Mouse (Mus musculus): Measurements from ENCODE around the gene Sacs. TPM values are rescaled to one million over a fixed set of nuclear protein-coding genes. Genes with fewer than 3 reads are reported as not detected.

Gene Sacs
- polyA plus RNA-seq, 2 experiments = 1.5 to 1.9 TPM

DNA sequence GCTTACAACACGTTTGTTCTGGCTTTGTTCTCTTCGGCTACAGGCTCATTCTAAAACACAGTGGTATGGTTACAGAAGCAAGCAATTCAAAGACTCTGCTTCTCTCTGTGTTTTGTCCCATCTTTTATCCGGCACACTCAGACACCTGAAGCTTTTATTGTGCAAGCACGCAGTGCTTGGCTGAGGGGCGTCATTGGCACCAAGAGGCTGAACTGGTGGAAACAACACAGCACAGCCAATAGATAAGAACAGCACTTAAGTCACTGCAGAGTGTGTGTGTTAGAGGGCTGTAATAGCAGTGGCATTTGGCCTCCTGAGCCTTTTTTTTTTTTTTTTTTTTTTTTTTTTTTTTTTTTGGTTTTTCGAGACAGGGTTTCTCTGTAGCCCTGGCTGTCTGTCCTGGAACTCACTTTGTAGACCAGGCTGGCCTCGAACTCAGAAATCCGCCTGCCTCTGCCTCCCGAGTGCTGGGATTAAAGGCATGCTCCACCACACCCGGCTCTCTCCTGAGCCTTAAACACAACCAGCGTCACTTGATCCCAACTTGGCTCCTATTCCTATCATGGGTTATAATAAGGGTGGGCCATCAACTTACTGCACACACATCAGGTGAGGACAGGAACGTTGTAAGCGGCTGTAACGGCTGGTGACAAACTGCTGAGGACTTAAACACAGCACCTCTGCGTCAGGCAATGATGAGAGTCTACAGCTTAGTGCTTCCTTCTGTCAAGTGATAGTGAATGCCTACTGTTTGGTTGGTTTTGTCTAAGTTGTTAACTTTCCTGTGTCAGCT lies 114.5 kb downstream of the Sacs start:
- Histone ChIP-seq H3K4me3 (ENCODE audit: insufficient read depth in 1 of 2, low read depth in 2 of 2, low read length in 2 of 2) (no peak overlapping the region), H3K9me3 (ENCODE audit: control insufficient read depth, low read length) (no peaks in the 10 kb centered on the region), H3K27ac (no peak overlapping the region), H3K4me2 (ENCODE audit: low read depth) (no peak overlapping the region), H3K27me3 (ENCODE audit: control insufficient read depth, insufficient read depth, low read length) (no peaks in the 10 kb centered on the region), H3K36me3 (replicated peaks; ENCODE audit: control insufficient read depth, insufficient read depth, low read depth) (no peaks in the 10 kb centered on the region), H3K4me1 (replicated peaks; ENCODE audit: control insufficient read depth in 2 of 2, insufficient read depth in 2 of 2, low read length in 1 of 2) (no peaks in the 10 kb centered on the region; a peak in 1 of 4 replicates), H3K9ac (replicated peaks) (no peak overlapping the region)
- 67% methylated on average over 15 of the region's 15 CpGs for WGBS (ENCODE audit: insufficient replicate concordance)
- TF ChIP-seq CTCF (IDR thresholded peaks at IDR 0.05; ENCODE audit: low read depth) = no peak
- no peak for TF ChIP-seq EP300 (IDR thresholded peaks at IDR 0.05; ENCODE audit: low read depth)
- no peak for ATAC-seq (ENCODE audit: insufficient read depth)
- no peak for DNase-seq (ENCODE audit: low read depth in 3 of 3, low spot score in 3 of 3)

DNA sequence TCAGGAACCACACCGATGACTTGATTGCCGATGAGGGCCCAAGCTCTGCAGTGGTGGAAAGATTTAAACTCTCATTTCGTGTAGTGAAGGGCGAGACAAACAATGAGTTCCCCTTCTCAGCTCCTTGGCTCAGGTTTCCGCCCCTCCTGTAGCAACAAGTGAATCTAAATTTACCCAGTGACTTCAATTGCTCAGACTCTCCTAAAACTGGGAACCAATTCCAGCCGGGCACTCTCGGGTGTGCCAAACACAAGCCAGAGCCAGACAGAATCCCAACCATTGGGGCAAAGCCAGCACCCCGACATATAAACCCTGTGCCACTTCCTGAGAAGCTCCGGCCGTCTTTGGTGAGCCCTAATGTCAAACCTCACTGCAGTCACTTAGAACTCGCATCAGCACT lies 120.1 kb downstream of the Sacs start, which contains the start of gene Sgcg:
Sgcg (minus strand) TSS at position 139 of the 400 bp plus-strand sequence.
- no peaks in the 10 kb centered on the region for H3K27me3 ChIP-seq (ENCODE audit: control insufficient read depth, insufficient read depth, low read length)
- ATAC-seq (ENCODE audit: insufficient read depth) (no peak), DNase-seq (ENCODE audit: low read depth in 3 of 3, low spot score in 3 of 3) (no peak)
- no peak within 1 kb of the TSS for H3K4me2 ChIP-seq (ENCODE audit: low read depth)
- H3K9ac ChIP-seq (replicated peaks) = no peak within 1 kb of the TSS
- no peak within 1 kb of the TSS for H3K27ac ChIP-seq
- H3K4me1 ChIP-seq (replicated peaks; ENCODE audit: control insufficient read depth in 2 of 2, insufficient read depth in 2 of 2, low read length in 1 of 2) = no peaks in the 10 kb centered on the region; a peak in 1 of 4 replicates
- H3K36me3 ChIP-seq (replicated peaks; ENCODE audit: control insufficient read depth, insufficient read depth, low read depth) = no peaks in the 10 kb centered on the region
- no peak within 1 kb of the TSS for H3K4me3 ChIP-seq (ENCODE audit: insufficient read depth in 1 of 2, low read depth in 2 of 2, low read length in 2 of 2)
- no peaks in the 10 kb centered on the region for H3K9me3 ChIP-seq (ENCODE audit: control insufficient read depth, low read length)
- WGBS (ENCODE audit: insufficient replicate concordance) = 59% methylated on average over 11 of the region's 11 CpGs
- no peak for TF ChIP-seq EP300 (IDR thresholded peaks at IDR 0.05; ENCODE audit: low read depth)
- no peak for TF ChIP-seq CTCF (IDR thresholded peaks at IDR 0.05; ENCODE audit: low read depth)

- Histone ChIP-seq H3K27ac (no peak overlapping the region), H3K9ac (replicated peaks) (no peak overlapping the region), H3K9me3 (ENCODE audit: control insufficient read depth, low read length) (no peaks in the 10 kb centered on the region), H3K27me3 (ENCODE audit: control insufficient read depth, insufficient read depth, low read length) (no peaks in the 10 kb centered on the region), H3K4me1 (replicated peaks; ENCODE audit: control insufficient read depth in 2 of 2, insufficient read depth in 2 of 2, low read length in 1 of 2) (no peaks in the 10 kb centered on the region; a peak in 1 of 4 replicates), H3K36me3 (replicated peaks; ENCODE audit: control insufficient read depth, insufficient read depth, low read depth) (no peaks in the 10 kb centered on the region), H3K4me3 (ENCODE audit: insufficient read depth in 1 of 2, low read depth in 2 of 2, low read length in 2 of 2) (no peak overlapping the region), H3K4me2 (ENCODE audit: low read depth) (no peak overlapping the region)
- no peak for DNase-seq (ENCODE audit: low read depth in 3 of 3, low spot score in 3 of 3)
- WGBS (ENCODE audit: insufficient replicate concordance) = 45% methylated on average over 3 of the region's 3 CpGs
- TF ChIP-seq EP300 (IDR thresholded peaks at IDR 0.05; ENCODE audit: low read depth) = no peak
- no peak for TF ChIP-seq CTCF (IDR thresholded peaks at IDR 0.05; ENCODE audit: low read depth)
- ATAC-seq (ENCODE audit: insufficient read depth) = no peak
Measured at GRCm38 (mm10) chr14:61259084-61259483, 120.8 kb downstream of the Sacs start.

DNA sequence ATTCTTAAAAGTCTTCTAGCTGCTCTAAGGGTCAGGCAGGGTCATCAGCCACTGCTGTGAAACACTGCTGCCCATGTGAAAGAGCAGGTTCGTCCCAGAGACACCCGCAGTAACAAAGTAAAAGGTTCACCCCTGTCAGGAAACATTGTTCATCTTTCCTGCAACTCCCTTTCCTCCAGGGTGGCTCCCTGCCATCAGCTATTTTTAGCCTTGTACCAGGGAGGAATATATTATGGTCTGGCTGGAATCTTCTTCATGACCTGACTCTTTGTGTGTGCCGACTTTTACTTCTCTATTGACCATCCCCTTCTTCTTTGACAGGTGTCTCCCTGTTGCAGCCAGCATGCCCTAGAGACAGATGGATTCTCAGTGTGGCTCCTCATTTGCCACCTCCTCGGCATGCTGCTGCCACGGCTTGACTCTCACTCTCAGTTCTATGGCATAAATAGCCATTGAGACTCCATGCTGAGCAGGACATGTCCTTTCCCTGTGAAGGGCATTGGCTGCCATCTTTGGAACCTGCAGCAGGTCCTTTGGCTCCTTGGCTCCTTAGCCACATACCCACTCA lies 129.7 kb downstream of the Sacs start:
- 52% methylated on average over 5 of the region's 5 CpGs for WGBS (ENCODE audit: insufficient replicate concordance)
- no peak for DNase-seq (ENCODE audit: low read depth in 3 of 3, low spot score in 3 of 3)
- no peak overlapping the region for H3K9ac ChIP-seq (replicated peaks)
- no peak for ATAC-seq (ENCODE audit: insufficient read depth)
- no peaks in the 10 kb centered on the region for H3K27me3 ChIP-seq (ENCODE audit: control insufficient read depth, insufficient read depth, low read length)
- H3K4me1 ChIP-seq (replicated peaks; ENCODE audit: control insufficient read depth in 2 of 2, insufficient read depth in 2 of 2, low read length in 1 of 2) = no peaks in the 10 kb centered on the region
- H3K27ac ChIP-seq = no peak overlapping the region
- no peaks in the 10 kb centered on the region for H3K9me3 ChIP-seq (ENCODE audit: control insufficient read depth, low read length)
- no peak for TF ChIP-seq EP300 (IDR thresholded peaks at IDR 0.05; ENCODE audit: low read depth)
- no peak for TF ChIP-seq CTCF (IDR thresholded peaks at IDR 0.05; ENCODE audit: low read depth)
- no peaks in the 10 kb centered on the region for H3K36me3 ChIP-seq (replicated peaks; ENCODE audit: control insufficient read depth, insufficient read depth, low read depth)
- no peak overlapping the region for H3K4me2 ChIP-seq (ENCODE audit: low read depth)
- H3K4me3 ChIP-seq (ENCODE audit: insufficient read depth in 1 of 2, low read depth in 2 of 2, low read length in 2 of 2) = no peak overlapping the region

Data from liver, embryonic 14.5 days (tissue).